Mouse (Mus musculus): ENCODE results near the gene Lrp1. TPM values are rescaled to one million over a fixed set of nuclear protein-coding genes. Genes with fewer than 3 reads are reported as not detected.

Lrp1 gene
- total RNA-seq, 4 experiments from 2014 or later, result 25.5 to 45.5 (median 36.3) TPM

- DNase-seq (ENCODE audit: low spot score in 2 of 2), result no peak
Observed at GRCm38 (mm10) chr10:127594930-127595715, 25.8 kb downstream of the Lrp1 start.

DNA sequence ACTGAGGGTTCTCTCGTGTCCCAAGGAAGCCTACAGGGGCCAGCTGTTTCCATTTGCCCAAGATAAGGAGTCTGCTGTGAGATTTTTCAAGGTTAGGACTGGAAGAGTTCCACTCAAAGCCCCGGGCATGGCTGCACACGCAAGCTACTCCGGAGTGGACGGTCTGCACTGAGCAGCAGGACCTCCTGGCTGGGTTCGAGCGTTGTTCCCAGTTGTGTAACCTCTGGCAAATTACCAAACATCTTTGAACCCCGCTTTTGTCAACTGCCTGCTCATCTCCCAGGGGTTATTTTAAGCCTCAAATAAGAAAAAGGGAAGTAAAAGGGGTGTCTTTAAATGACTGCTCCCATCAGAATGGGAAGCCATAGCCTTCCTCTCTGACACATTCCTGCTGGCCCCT is 26.5 kb downstream of the Lrp1 start:
- DNase-seq (ENCODE audit: low spot score in 2 of 2), result no peak

GRCm38 (mm10) chr10:127592850-127593249 is 28.1 kb downstream of the Lrp1 start:
- DNase-seq (ENCODE audit: low spot score in 2 of 2), result no peak

GRCm38 (mm10) chr10:127592423-127592822 is 28.5 kb downstream of the Lrp1 start:
- DNase-seq (ENCODE audit: low spot score in 2 of 2), result no peak

DNA sequence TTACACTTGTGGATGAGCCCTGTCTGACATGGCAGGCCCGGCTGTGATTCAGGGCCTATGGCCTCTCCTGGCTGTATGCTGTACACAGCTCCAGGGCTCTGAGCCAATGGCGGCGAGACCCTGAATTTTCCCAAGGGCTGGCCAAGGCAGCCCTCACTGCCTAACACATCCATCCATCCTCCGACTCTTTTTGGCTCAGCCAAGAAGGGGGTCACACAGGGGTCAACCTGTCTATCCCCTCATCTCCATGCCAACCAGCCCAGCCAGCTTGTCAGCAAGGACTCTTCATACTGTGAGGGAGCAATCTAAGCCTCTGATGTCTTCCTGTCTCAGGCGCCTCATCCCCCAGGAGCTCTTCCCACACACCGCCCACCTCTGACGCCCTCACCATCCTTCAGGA is 29.4 kb downstream of the Lrp1 start:
- no peak for DNase-seq (ENCODE audit: low spot score in 2 of 2)

DNA sequence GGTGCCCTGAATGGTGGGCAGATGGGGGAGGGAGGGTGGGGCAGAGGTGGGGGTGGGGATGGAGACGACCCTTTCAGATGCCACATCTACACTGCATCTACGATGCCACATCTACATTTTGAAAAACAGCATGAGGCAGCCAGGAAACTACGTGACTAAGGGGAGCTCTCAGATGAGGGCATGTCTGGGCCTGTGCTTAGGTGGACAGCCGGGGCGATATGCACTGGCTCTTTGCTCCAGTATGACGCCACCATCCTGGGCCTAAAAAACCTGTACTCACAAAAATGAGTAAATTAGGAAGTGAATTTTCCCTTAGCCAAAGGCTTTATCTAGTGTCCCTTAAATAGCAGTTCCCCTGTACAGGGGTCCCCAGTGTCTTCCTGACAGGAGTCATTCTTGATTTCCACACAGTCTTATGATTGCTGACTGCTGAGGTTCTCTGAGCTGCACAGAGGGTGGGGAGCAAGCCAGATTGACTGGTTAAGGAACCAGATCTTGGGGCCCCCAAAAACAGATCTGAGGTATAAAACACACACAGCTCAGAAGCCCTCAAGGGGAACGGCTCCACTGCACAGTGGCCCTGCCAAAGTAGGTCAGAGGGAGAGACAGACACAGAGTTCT is 30.0 kb downstream of the Lrp1 start:
- DNase-seq (ENCODE audit: low spot score in 2 of 2), result no peak

- DNase-seq (ENCODE audit: low spot score in 2 of 2), result no peak
Observed at GRCm38 (mm10) chr10:127590256-127590655, 30.7 kb downstream of the Lrp1 start.

DNA sequence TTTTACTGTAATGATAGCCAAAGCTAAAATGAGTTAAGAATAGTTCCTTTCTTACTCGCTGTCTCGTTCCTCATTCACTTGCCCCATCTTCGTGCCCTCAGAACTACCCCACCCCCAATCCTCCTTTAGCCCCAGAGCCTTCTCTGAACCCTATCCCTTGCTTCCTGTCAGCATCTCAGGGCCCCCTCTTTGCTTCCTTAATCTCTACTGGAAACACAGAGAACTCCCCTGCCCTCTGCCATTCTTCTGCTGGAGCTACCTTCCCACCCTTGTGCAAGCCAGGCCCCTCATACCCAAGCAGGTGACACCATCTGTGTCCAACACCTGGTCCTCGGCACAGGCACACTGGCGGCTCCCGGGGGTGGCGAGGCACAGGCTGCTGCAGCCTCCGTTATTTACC is 33.2 kb downstream of the Lrp1 start:
- no peak for DNase-seq (ENCODE audit: low spot score in 2 of 2)

DNA sequence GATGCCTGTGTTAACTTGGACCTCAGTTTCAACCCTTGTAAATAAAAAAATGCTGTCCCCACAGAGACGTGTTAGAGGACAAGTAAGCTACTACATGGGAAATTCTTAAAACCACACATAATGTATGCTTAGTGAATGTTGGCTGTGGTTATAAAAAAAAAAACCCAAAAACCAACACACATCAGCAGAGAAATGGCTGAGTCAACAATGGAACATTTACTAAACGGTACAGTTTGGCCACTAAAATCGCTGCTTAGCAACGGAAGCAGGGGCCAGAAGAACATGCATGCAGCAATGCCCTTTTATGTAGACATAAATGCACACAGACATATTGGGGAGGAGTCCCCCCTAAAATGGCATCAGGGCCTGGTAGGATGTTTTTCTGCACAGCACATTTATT is 34.7 kb downstream of the Lrp1 start:
- no peak for DNase-seq (ENCODE audit: low spot score in 2 of 2)

- no peak for DNase-seq (ENCODE audit: low spot score in 2 of 2)
Observed at GRCm38 (mm10) chr10:127585598-127585997, 35.4 kb downstream of the Lrp1 start.

DNA sequence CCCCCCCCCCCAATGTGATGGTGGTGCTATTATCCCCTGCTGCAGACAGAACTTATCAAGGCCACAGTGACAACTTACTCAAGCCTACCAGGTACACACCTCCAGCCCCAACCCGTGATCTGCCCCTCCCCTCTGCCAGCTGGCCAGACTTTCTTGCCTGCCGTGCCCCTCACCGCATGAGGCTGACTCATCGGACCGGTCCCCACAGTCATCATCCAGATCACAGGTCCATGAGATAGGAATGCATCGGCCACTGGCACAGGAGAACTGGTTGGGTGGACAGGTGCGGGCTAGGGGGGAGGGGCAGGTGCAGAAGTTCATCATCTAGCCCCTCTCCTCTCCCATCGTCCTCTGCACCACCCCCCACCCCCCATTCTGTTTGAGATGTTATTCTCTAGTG is 37.3 kb downstream of the Lrp1 start:
- DNase-seq (ENCODE audit: low spot score in 2 of 2), result no peak

GRCm38 (mm10) chr10:127581291-127581690 is 39.7 kb downstream of the Lrp1 start:
- no peak for DNase-seq (ENCODE audit: low spot score in 2 of 2)

DNA sequence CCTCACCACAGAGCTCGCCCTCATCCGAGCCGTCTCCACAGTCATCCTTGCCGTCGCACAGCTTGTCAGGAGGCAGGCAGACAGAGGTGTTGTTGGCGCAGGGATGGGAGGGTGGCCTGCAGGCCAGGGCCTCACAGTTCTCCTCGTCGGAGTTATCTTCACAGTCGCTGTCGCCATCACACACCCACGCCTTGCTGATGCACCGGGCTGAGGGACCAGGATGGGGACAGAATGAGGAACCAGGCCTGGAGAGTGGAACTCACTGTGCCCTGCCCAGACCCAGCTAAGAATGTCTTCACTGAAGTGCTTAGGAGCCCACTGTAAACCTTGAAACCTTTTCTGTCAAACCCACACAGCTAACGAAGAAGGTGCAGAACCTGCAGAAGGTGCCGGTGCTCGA is 43.0 kb downstream of the Lrp1 start:
- no peak for DNase-seq (ENCODE audit: low spot score in 2 of 2)

DNA sequence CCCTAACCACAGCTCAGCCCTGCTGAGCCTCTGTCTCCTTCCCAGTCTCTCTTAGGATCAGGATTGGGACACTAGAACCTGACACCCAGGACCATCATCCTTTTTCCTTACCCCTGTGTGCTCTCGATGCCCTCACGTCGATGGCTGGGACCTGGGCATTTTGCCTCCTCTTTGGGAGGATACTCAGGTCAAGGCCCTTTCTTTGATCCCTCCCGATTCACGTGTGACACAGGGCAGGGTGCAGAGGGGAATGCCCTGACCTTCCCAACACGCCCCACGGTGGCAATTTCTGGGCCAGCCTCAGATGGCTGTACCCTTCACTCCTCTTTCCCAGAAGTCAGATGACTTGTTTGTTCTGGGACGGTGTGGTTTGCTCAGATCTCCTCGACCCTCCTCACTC is 43.8 kb downstream of the Lrp1 start:
- no peak for DNase-seq (ENCODE audit: low spot score in 2 of 2)

GRCm38 (mm10) chr10:127576381-127576961 is 44.5 kb downstream of the Lrp1 start:
- peak; percentile 64 to 67 for DNase-seq (ENCODE audit: low spot score in 2 of 2)

GRCm38 (mm10) chr10:127575741-127576140 is 45.2 kb downstream of the Lrp1 start:
- no peak for DNase-seq (ENCODE audit: low spot score in 2 of 2)

DNA sequence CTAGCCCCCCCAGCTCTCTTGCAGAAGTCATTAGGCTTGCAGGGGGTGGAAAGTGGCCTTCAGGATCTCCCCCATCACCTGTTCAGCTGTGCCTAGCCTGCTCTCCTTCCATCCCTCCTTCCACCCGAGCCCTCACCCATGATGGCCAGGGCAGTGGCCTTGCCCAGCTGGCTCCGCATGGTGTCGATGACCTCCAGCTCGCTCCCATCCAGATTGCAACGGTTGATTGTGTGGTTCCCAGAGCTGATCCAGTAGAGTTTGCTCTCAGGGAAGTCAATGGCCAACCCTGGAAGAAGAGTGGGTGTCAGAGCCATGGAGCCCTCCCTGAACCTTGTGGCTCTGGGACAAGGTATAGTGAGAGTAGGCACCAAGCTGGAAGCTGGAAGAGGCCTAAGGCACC is 48.7 kb downstream of the Lrp1 start:
- DNase-seq (ENCODE audit: low spot score in 2 of 2), result no peak

DNA sequence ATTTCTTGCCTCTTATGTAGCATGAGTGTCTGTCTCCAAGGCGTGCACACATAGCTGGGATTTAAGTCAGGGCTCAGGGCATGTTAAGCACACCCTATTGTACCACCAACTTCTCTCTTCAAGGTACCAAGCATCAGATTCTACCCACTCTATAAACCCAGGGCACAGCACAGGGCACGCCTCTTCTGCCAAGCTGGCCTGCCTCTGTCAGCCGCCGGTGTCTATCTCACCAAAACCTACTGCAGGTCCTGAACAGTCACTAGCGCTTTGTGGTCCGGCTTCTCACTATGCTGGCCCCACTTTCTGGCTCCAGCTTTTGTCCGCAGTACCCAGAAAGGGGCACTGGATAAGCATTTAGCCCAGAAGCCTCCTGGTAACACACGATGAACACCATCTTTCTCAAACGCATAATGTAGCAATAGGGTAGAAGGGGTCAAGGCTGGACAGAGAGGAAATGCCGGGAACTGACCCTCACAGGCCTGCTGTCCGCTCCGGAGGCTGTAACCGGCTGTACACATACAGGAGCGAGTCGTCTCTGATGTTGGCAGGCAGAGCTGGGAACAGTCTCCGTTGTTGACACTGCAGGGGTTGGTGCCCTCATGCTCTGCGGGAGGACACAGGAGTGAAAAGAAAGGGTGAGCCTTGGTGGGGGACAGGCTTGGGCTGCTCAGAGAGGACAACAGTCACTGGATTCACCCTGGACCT is 49.9 kb downstream of the Lrp1 start:
- no peak for DNase-seq (ENCODE audit: low spot score in 2 of 2)

- DNase-seq (ENCODE audit: low spot score in 2 of 2), result no peak
Observed at GRCm38 (mm10) chr10:127570384-127570783, 50.6 kb downstream of the Lrp1 start.

DNA sequence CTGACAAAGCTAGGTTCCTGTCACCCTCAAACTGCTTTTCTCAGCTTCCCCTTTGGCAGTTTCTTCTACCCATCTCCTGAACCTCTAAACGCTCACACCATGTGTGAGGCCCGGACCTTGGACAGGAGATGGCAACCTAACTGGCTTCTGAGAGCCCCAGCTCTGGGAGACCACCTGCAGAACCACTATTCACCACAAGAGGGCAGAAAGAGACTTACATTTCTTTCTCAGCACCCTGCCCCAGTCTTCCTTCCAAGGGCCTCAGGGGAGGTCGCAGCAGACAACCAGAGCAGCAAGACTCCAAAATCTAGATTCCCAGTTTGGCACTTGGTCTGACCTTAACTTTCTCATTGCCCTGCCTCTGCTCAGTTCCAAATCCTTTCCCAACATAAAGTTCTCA is 51.5 kb downstream of the Lrp1 start:
- peak; percentile 62 to 64 for DNase-seq (ENCODE audit: low spot score in 2 of 2)

DNA sequence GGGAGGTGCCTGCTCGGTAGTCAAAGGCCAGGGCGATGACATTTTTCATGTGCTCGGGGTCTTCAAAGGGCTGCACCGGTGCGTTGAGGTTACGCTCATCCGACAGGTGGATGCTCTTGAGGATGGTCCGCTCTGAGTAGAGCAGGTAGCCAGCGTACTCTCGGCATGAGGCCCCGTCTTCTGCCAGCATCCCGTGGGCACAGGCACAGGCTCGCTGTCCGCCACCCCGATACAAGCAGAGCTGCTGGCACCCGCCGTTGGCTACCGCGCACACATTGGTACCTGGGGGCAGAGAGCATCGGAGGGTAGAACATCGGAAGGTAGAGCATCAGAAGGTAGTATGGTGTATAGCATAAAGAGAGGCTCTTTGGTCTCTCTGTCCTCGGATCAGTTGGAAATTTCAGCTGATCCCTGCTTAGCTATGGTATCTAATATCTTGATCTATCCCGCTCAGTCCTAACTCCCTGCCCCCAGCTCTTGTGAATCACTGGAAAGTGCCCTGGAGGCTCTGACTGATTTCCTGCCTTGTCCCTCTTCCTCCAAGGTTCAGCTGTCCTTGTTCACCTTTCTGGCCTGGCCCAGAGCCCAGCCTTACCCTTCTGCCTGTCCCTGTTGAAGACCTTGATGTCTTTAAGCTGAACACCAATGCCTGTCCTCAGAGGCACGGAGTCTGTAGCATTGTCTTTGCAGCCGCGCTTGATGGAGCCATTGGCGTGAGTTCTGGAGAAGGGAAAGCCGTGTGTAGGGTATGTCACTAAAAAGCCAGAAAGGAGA is 54.2 kb downstream of the Lrp1 start:
- no peak for DNase-seq (ENCODE audit: low spot score in 2 of 2)

Measured in gastrocnemius, adult 8-10 months (tissue).